Mouse (Mus musculus): ENCODE results near the gene Apol11b.

- TF ChIP-seq CTCF (IDR thresholded peaks at IDR 0.05) = no peak
- peak; percentile 28; the same call in 1 of the 2 replicates for TF ChIP-seq EP300 (IDR thresholded peaks at IDR 0.05)
These were observed 44.7 kb downstream of the Apol11b start for GRCm38 (mm10) chr15:77598429-77598828.
